In genomic region chr7:100466781-100467510, GRCm38 (mm10) we compare ENCODE assay signal across 9 mouse cellular contexts. TPM values are rescaled to one million over a fixed set of nuclear protein-coding genes. Genes with fewer than 3 reads are reported as not detected.
DNase-seq lines count a peak whose midpoint lies in the region; ATAC-seq and TF ChIP-seq lines count a peak whose summit lies in the region.
"Had no signal": no experiment of that assay in that cellular context is flagged by ENCODE, and none has a peak within 500 bp of the region (broad histone marks: within the 10 kb centered on the region; RNA-seq: fewer than 3 reads in every experiment).

No protein-coding gene starts in this region.

- peak overlapping the region; percentile 86 for H3K27ac ChIP-seq in kidney, adult 2 months (ENCODE audit: insufficient read depth, low read depth, low read length)
- H3K27ac ChIP-seq in kidney, embryonic 14.5 days (ENCODE audit: low read depth, low read length), result no peak overlapping the region; the same call in 1 of the 2 replicates
- peak overlapping the region; percentile 77 for H3K27ac ChIP-seq in spleen, adult 2 months (ENCODE audit: insufficient read depth, low read length)
- H3K27ac ChIP-seq: forebrain, embryonic 12.5 days had no signal

- H3K27me3 ChIP-seq in kidney, adult 2 months (replicated peaks; ENCODE audit: control insufficient read depth, insufficient read depth, low read length), result no peaks in the 10 kb centered on the region
- no peaks in the 10 kb centered on the region for H3K27me3 ChIP-seq in kidney, embryonic 14.5 days (ENCODE audit: control insufficient read depth, insufficient read depth, low read length)
- no peaks in the 10 kb centered on the region for H3K27me3 ChIP-seq in erythroblast, embryonic 14.5 days (ENCODE audit: control insufficient read depth)
- H3K27me3 ChIP-seq in spleen, adult 2 months (ENCODE audit: control insufficient read depth, insufficient read depth, low read length), result no peaks in the 10 kb centered on the region
- H3K27me3 ChIP-seq: forebrain, embryonic 12.5 days had no signal

- TF ChIP-seq CTCF in kidney, adult 2 months (conservative IDR thresholded peaks at IDR 0.05; ENCODE audit: insufficient read depth, insufficient read length, low read depth, low read length), result no peak
- no peak for TF ChIP-seq CTCF in spleen, adult 2 months (IDR thresholded peaks at IDR 0.05; ENCODE audit: extremely low read depth, insufficient read depth, insufficient read length, insufficient replicate concordance)

- no peaks in the 10 kb centered on the region for H3K9me3 ChIP-seq in kidney, embryonic 14.5 days (ENCODE audit: control insufficient read depth, low read length)
- no peaks in the 10 kb centered on the region for H3K9me3 ChIP-seq in erythroblast, embryonic 14.5 days (ENCODE audit: control insufficient read depth, low read length)
- H3K9me3 ChIP-seq: forebrain, embryonic 12.5 days had no signal

- H3K4me3 ChIP-seq in kidney, adult 2 months (ENCODE audit: insufficient read depth, low read depth, low read length), result no peak overlapping the region
- H3K4me3 ChIP-seq in kidney, embryonic 14.5 days (ENCODE audit: low read length), result no peak overlapping the region
- H3K4me3 ChIP-seq in erythroblast, embryonic 14.5 days (replicated peaks), result peak overlapping the region; percentile 77
- peak overlapping the region; percentile 28 for H3K4me3 ChIP-seq in spleen, adult 2 months (ENCODE audit: extremely low read depth, insufficient read depth, insufficient read length)
- H3K4me3 ChIP-seq: forebrain, embryonic 12.5 days had no signal

- H3K36me3 ChIP-seq in kidney, adult 2 months (ENCODE audit: control insufficient read depth, insufficient read depth, low read length), result no peaks in the 10 kb centered on the region
- H3K36me3 ChIP-seq in kidney, embryonic 14.5 days (ENCODE audit: control insufficient read depth, insufficient read depth, low read length), result peaks cover 35% of the 10 kb centered on the region
- peaks cover 89% of the 10 kb centered on the region for H3K36me3 ChIP-seq in erythroblast, embryonic 14.5 days (ENCODE audit: control insufficient read depth)
- peaks cover 10% of the 10 kb centered on the region for H3K36me3 ChIP-seq in spleen, adult 2 months (ENCODE audit: control insufficient read depth, insufficient read depth, low read length)

- H3K4me2 ChIP-seq in kidney, embryonic 14.5 days (replicated peaks; ENCODE audit: low read depth, low read length), result no peak overlapping the region
- H3K4me2 ChIP-seq: forebrain, embryonic 12.5 days had no signal

- DNase-seq in kidney, adult 2 months, result no peak
- peak; percentile 91 for DNase-seq in c-Kit-negative CD71-positive TER-119-positive erythroid progenitor cells, embryonic 14.5 days (ENCODE audit: low read depth, low spot score)
- DNase-seq in spleen, adult 2 months (ENCODE audit: low read depth in 1 of 2, low spot score in 2 of 2), result no peak
- DNase-seq in adrenal gland, postnatal 25 days, result no peak
- DNase-seq in kidney, postnatal 14 days, result no peak
- DNase-seq: lung, postnatal 36 days had no signal

- H3K4me1 ChIP-seq in kidney, adult 2 months (ENCODE audit: control insufficient read depth, insufficient read depth, low read length), result peaks cover 43% of the 10 kb centered on the region
- H3K4me1 ChIP-seq in kidney, embryonic 14.5 days (ENCODE audit: control insufficient read depth, insufficient read depth, low read length), result no peaks in the 10 kb centered on the region; the same call in 1 of the 2 replicates
- H3K4me1 ChIP-seq in erythroblast, embryonic 14.5 days (ENCODE audit: control insufficient read depth), result peaks cover 99% of the 10 kb centered on the region
- no peaks in the 10 kb centered on the region for H3K4me1 ChIP-seq in spleen, adult 2 months (ENCODE audit: control insufficient read depth, insufficient read depth, insufficient read length)
- H3K4me1 ChIP-seq: forebrain, embryonic 12.5 days had no signal

- TF ChIP-seq POLR2A in kidney, adult 2 months (IDR thresholded peaks at IDR 0.05; ENCODE audit: low read depth, low read length), result no peak
- TF ChIP-seq POLR2A in spleen, adult 2 months (IDR thresholded peaks at IDR 0.05; ENCODE audit: low read depth, low read length), result no peak

- no peak overlapping the region for H3K9ac ChIP-seq in kidney, embryonic 14.5 days (ENCODE audit: low read depth, low read length)
- H3K9ac ChIP-seq: forebrain, embryonic 12.5 days had no signal

- WGBS in kidney, adult 2 months, result 85% methylated on average over 11 of the region's 11 CpGs
- WGBS in kidney, embryonic 14.5 days, result 91% methylated on average over 11 of the region's 11 CpGs
- 83% methylated on average over 11 of the region's 11 CpGs for WGBS in spleen, adult 2 months

- no peak for ATAC-seq in kidney, embryonic 14.5 days (ENCODE audit: low FRiP score, low TSS enrichment)

RNA-seq across cellular contexts. Expression of gene Ucp3, which starts 5.8 kb away (rescaled TPM):
- 4.0 and 5.0 TPM in 2 replicates for polyA plus RNA-seq in kidney, adult 2 months (2012; rRNA removed)
- 0.08 TPM in 1 of 2 replicates, not detected in the other for polyA plus RNA-seq in kidney, embryonic 14.5 days (2014; fragmentation: Nextera tagmentation; extraction: Ambion mirVana)
- polyA plus RNA-seq in erythroblast, embryonic 14.5 days (2012), result 0.02 TPM in 1 of 2 replicates, not detected in the other
- polyA plus RNA-seq in spleen, adult 2 months (2012; rRNA removed), result 0.77 and 1.3 TPM in 2 replicates
- total RNA-seq in adrenal gland, postnatal 25 days (2021), result 24.6 and 30.5 TPM in 2 replicates
- polyA plus RNA-seq: forebrain, embryonic 12.5 days had no signal

RNA-seq across cellular contexts. Expression of gene Ucp2, which starts 26.2 kb away (rescaled TPM):
- polyA plus RNA-seq in kidney, adult 2 months (2012; rRNA removed), result 153 and 172 TPM in 2 replicates
- 156 and 193 TPM in 2 replicates for polyA plus RNA-seq in kidney, embryonic 14.5 days (2014; fragmentation: Nextera tagmentation; extraction: Ambion mirVana)
- 595 and 629 TPM in 2 replicates for polyA plus RNA-seq in erythroblast, embryonic 14.5 days (2012)
- polyA plus RNA-seq in spleen, adult 2 months (2012; rRNA removed), result 991 and 1,064 TPM in 2 replicates
- total RNA-seq in adrenal gland, postnatal 25 days (2021), result 142 and 190 TPM in 2 replicates

RNA-seq across cellular contexts. Expression of gene Dnajb13, which starts 47.8 kb away (rescaled TPM):
- polyA plus RNA-seq in kidney, adult 2 months (2012; rRNA removed), result 0.36 and 0.58 TPM in 2 replicates
- polyA plus RNA-seq in kidney, embryonic 14.5 days (2014; fragmentation: Nextera tagmentation; extraction: Ambion mirVana), result 0.19 and 0.46 TPM in 2 replicates
- polyA plus RNA-seq in erythroblast, embryonic 14.5 days (2012), result not detected in 2 replicates
- polyA plus RNA-seq in spleen, adult 2 months (2012; rRNA removed), result 2.3 and 3.8 TPM in 2 replicates
- not detected in 2 replicates for total RNA-seq in adrenal gland, postnatal 25 days (2021)

Comparison
In these comparisons a context has a peak if more than half of its experiments do, and no peak if none do; other contexts are left out.
1. H3K4me3 ChIP-seq: peak in erythroblast, embryonic 14.5 days (single experiment) and spleen, adult 2 months (single experiment); none in kidney, adult 2 months (single experiment) and kidney, embryonic 14.5 days (single experiment).